Mouse (Mus musculus): ENCODE measurements around the gene Rbfox3.

Gene Rbfox3

GRCm38 (mm10) chr11:118905656-118906055 lies 5.7 kb downstream of the Rbfox3 start:
- no peak for DNase-seq

GRCm38 (mm10) chr11:118904253-118904652 lies 7.1 kb downstream of the Rbfox3 start:
- DNase-seq, result no peak

- DNase-seq, result peak; percentile 57
These were observed 11.4 kb downstream of the Rbfox3 start for GRCm38 (mm10) chr11:118899771-118900545.

- no peak for DNase-seq
These were observed 12.8 kb downstream of the Rbfox3 start for GRCm38 (mm10) chr11:118898643-118899042.

- DNase-seq, result no peak
These were observed 13.2 kb downstream of the Rbfox3 start for GRCm38 (mm10) chr11:118898156-118898555.

GRCm38 (mm10) chr11:118897114-118897841 lies 14.1 kb downstream of the Rbfox3 start:
- no peak for DNase-seq

- DNase-seq, result no peak
These were observed 15.2 kb downstream of the Rbfox3 start for GRCm38 (mm10) chr11:118896032-118896675.

- DNase-seq, result no peak
These were observed 16.6 kb downstream of the Rbfox3 start for GRCm38 (mm10) chr11:118894835-118895234.

- DNase-seq, result no peak
These were observed 17.2 kb downstream of the Rbfox3 start for GRCm38 (mm10) chr11:118894196-118894595.

- DNase-seq, result no peak
These were observed 18.5 kb downstream of the Rbfox3 start for GRCm38 (mm10) chr11:118892876-118893275.

- DNase-seq, result no peak
These were observed 19.9 kb downstream of the Rbfox3 start for GRCm38 (mm10) chr11:118891516-118891915.

- DNase-seq, result peak; percentile 35
These were observed 20.4 kb downstream of the Rbfox3 start for GRCm38 (mm10) chr11:118890992-118891398.

- DNase-seq, result no peak
These were observed 20.9 kb downstream of the Rbfox3 start for GRCm38 (mm10) chr11:118890474-118890873.

GRCm38 (mm10) chr11:118889500-118889899 lies 21.9 kb downstream of the Rbfox3 start:
- DNase-seq, result no peak

- no peak for DNase-seq
These were observed 23.0 kb downstream of the Rbfox3 start for GRCm38 (mm10) chr11:118888426-118888825.

- DNase-seq, result no peak
These were observed 24.2 kb downstream of the Rbfox3 start for GRCm38 (mm10) chr11:118887206-118887605.

- no peak for DNase-seq
These were observed 25.0 kb downstream of the Rbfox3 start for GRCm38 (mm10) chr11:118886269-118886965.

- no peak for DNase-seq
These were observed 25.8 kb downstream of the Rbfox3 start for GRCm38 (mm10) chr11:118885604-118886003.

- no peak for DNase-seq
These were observed 26.3 kb downstream of the Rbfox3 start for GRCm38 (mm10) chr11:118885135-118885534.

GRCm38 (mm10) chr11:118883143-118883542 lies 28.3 kb downstream of the Rbfox3 start:
- no peak for DNase-seq

GRCm38 (mm10) chr11:118881786-118882495 lies 29.5 kb downstream of the Rbfox3 start:
- no peak for DNase-seq

- DNase-seq, result no peak
These were observed 31.8 kb downstream of the Rbfox3 start for GRCm38 (mm10) chr11:118879466-118880150.
